ENCODE assay signal across 9 mouse cellular contexts in the genomic region with DNA sequence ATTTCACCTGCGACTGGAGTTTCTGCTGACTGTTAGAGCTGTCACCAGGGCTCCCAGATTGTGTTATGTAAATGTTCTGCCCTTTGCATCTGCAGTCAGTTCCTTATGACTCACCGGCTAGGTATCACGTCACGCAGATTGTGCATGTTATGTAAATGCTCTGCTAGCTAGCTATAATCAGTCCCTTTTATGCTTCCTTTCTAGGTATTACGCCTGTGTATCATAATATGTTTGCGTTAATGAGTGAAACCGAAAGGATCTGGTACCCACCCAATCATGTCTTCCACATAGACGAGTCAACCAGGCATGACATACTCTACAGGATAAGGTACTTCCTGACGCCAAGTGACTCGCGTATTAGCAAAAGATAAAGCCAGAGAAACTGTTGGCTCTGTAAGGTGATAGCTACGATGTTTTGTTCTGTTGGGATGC. TPM values are rescaled to one million over a fixed set of nuclear protein-coding genes. Genes with fewer than 3 reads are reported as not detected.
DNase-seq lines count a peak whose midpoint lies in the region; ATAC-seq and TF ChIP-seq lines count a peak whose summit lies in the region.
"Had no signal": no experiment of that assay in that cellular context is flagged by ENCODE, and none has a peak within 500 bp of the region (broad histone marks: within the 10 kb centered on the region; RNA-seq: fewer than 3 reads in every experiment).

No protein-coding gene starts in this region.

- peak overlapping the region; percentile 71 for H3K27ac ChIP-seq in heart, adult 2 months
- H3K27ac ChIP-seq in heart, embryonic 16.5 days (ENCODE audit: low read length): peak overlapping the region; percentile 35; the same call in 1 of the 2 replicates
- H3K27ac ChIP-seq: neural tube, embryonic 13.5 days had no signal

- 15% methylated on average over 12 of the region's 12 CpGs for WGBS in heart, adult 2 months
- WGBS in heart, embryonic 16.5 days: 30% methylated on average over 12 of the region's 12 CpGs

- peak overlapping the region; percentile 69 for H3K9ac ChIP-seq in heart, adult 2 months (ENCODE audit: low read depth, low read length)
- H3K9ac ChIP-seq in heart, embryonic 16.5 days (ENCODE audit: low read length): peak overlapping the region; percentile 4; the same call in 1 of the 2 replicates
- H3K9ac ChIP-seq: neural tube, embryonic 13.5 days had no signal

- H3K9me3 ChIP-seq in heart, embryonic 16.5 days (replicated peaks; ENCODE audit: control insufficient read depth, low read length): no peaks in the 10 kb centered on the region
- H3K9me3 ChIP-seq: neural tube, embryonic 13.5 days had no signal

- intact Hi-C loops in heart, adult 2 months (cut with DNase I): no loop called here

- H3K36me3 ChIP-seq in heart, adult 2 months (ENCODE audit: control insufficient read depth, insufficient read depth, low read length): peaks cover 3% of the 10 kb centered on the region; the same call in 1 of the 2 replicates
- peaks cover 3% of the 10 kb centered on the region; the same call in 1 of the 2 replicates for H3K36me3 ChIP-seq in heart, embryonic 16.5 days (ENCODE audit: control insufficient read depth, insufficient read depth)

- TF ChIP-seq CTCF in heart, adult 2 months (IDR thresholded peaks at IDR 0.05): no peak

- peak; percentile 44; the same call in 1 of the 2 replicates for TF ChIP-seq POLR2A in heart, adult 2 months (IDR thresholded peaks at IDR 0.05; ENCODE audit: insufficient read depth, low read depth, low read length)

- H3K4me1 ChIP-seq in heart, adult 2 months (ENCODE audit: control insufficient read depth, insufficient read depth, low read length): peaks cover 8% of the 10 kb centered on the region
- H3K4me1 ChIP-seq in heart, embryonic 16.5 days (ENCODE audit: control insufficient read depth, insufficient read depth, low read length): peaks cover 9% of the 10 kb centered on the region
- H3K4me1 ChIP-seq: neural tube, embryonic 13.5 days had no signal

- ATAC-seq in heart, embryonic 16.5 days (replicated peaks; ENCODE audit: extremely low read depth, insufficient read depth, low FRiP score): no peak; the same call in 1 of the 2 replicates

- no peak for TF ChIP-seq EP300 in heart, adult 2 months (IDR thresholded peaks at IDR 0.05; ENCODE audit: insufficient read depth, low read depth, low read length)

- peak in 1 of 2 experiments; percentile 54 for DNase-seq in heart, adult 2 months
- no peak for DNase-seq in heart, postnatal 4 days
- DNase-seq in B cell, adult 2 months: peak; percentile 65 to 71
- DNase-seq in adrenal gland, postnatal 10 days: peak; percentile 29
- peak; percentile 49 to 78 for DNase-seq in right cerebral cortex, postnatal 36 days (ENCODE audit: low spot score in 2 of 2)
- DNase-seq in urinary bladder, postnatal 10 days (ENCODE audit: low spot score): no peak
- no peak for DNase-seq in spleen, postnatal 10 days (ENCODE audit: low spot score in 2 of 2)

- peaks cover 1% of the 10 kb centered on the region; the same call in 1 of the 2 replicates for H3K79me2 ChIP-seq in heart, adult 2 months (replicated peaks; ENCODE audit: control insufficient read depth, insufficient read depth, low read length)

- H3K4me3 ChIP-seq in heart, adult 2 months: peak overlapping the region; percentile 44
- peak overlapping the region; percentile 35 for H3K4me3 ChIP-seq in heart, embryonic 16.5 days (ENCODE audit: low read length)
- H3K4me3 ChIP-seq: neural tube, embryonic 13.5 days had no signal

- peak overlapping the region; percentile 58 for H3K4me2 ChIP-seq in heart, embryonic 16.5 days (ENCODE audit: low read depth, low read length)
- H3K4me2 ChIP-seq: neural tube, embryonic 13.5 days had no signal

- H3K27me3 ChIP-seq in heart, adult 2 months (ENCODE audit: control insufficient read depth, insufficient read depth, low read length): no peaks in the 10 kb centered on the region
- H3K27me3 ChIP-seq in heart, embryonic 16.5 days (ENCODE audit: control insufficient read depth, insufficient read depth, low read length): no peaks in the 10 kb centered on the region
- H3K27me3 ChIP-seq: neural tube, embryonic 13.5 days had no signal

RNA-seq across cellular contexts. Expression of gene Jak2, which starts 19.5 kb away (rescaled TPM):
- total RNA-seq in heart, adult 2 months (2021): 10 to 100 TPM; 17.8 to 19.5 TPM
- polyA plus RNA-seq in heart, adult 2 months (2012; rRNA removed): 4.3 and 9.1 TPM in 2 replicates
- 10 to 100 TPM; 17.8 to 18.0 TPM for total RNA-seq in heart, postnatal 4 days (2021)
- 10 to 100 TPM; 17.7 to 20.5 TPM for total RNA-seq in adrenal gland, postnatal 10 days (2021)
- polyA plus RNA-seq in heart, embryonic 16.5 days (2015; fragmentation: Nextera tagmentation; extraction: Ambion mirVana): 5.5 and 6.4 TPM in 2 replicates

RNA-seq across cellular contexts. Expression of gene Insl6, which starts 54.0 kb away (rescaled TPM):
- total RNA-seq in heart, adult 2 months (2021): under 1 TPM in 1 of 2 experiments, not detected in 1; 0.73 TPM
- 0.26 and 0.39 TPM in 2 replicates for polyA plus RNA-seq in heart, adult 2 months (2012; rRNA removed)
- under 1 TPM; 0.41 to 0.81 TPM for total RNA-seq in heart, postnatal 4 days (2021)
- total RNA-seq in adrenal gland, postnatal 10 days (2021): under 1 TPM in 1 of 2 experiments, not detected in 1; 0.66 TPM
- polyA plus RNA-seq in heart, embryonic 16.5 days (2015; fragmentation: Nextera tagmentation; extraction: Ambion mirVana): 4.0 and 4.7 TPM in 2 replicates

Comparison
In these comparisons a context has a peak if more than half of its experiments do, and no peak if none do; other contexts are left out.
1. DNase-seq: peak in B cell, adult 2 months (2 of 2), adrenal gland, postnatal 10 days (single experiment) and right cerebral cortex, postnatal 36 days (2 of 2); none in heart, postnatal 4 days (single experiment), urinary bladder, postnatal 10 days (single experiment) and spleen, postnatal 10 days (0 of 2).